Mouse (Mus musculus) inflammation-experienced regulatory T-cells, adult 6 months (primary cell): ENCODE results near the gene Zfp646. TPM values are rescaled to one million over a fixed set of nuclear protein-coding genes. Genes with fewer than 3 reads are reported as not detected.
"Not testable (repeated sequence)": the region's sequence is repeated elsewhere in the genome, so short reads cannot be mapped to it uniquely, and the experiment has no call there.

Source experiments
- ATAC-seq: one replicate; pipeline ENCODE4 v1.8.0; 2017
- polyA plus RNA-seq, 3 experiments: library from polyadenylated mRNA; unstranded; fragments of 100-300 nt; shearing (Covaris generic); gene quantifications; one replicate each; pipeline ENCODE4 v1.2.1; 2017

Gene Zfp646
- 10 to 100 TPM; 17.4 to 29.8 (median 23.1) TPM for polyA plus RNA-seq

DNA sequence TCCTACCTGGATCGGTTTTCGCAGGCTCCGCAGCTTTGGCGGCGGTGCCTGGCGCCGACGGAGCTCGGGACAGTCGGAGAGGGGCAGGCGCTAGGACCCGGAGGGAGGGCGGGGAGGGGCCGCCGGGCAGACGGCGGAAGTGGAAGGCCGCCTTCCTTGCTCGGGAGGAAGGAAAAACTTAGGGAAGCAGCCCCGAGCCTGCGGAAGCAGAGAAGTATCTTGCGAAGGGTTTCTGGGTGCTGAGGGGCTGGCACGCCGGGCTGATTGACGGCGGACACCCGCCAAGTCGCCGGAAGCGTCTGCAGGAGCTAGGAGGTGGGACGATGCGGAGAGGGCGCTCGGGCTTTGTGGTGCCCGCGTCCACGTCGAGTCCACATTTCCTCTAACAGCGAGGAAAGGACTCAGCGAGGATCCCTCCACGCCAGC, at the start of gene Zfp646:
Gene Zfp646, plus strand, starts transcription at position 181 of the 426 bp plus-strand sequence.
- peak; percentile 44 for ATAC-seq

DNA sequence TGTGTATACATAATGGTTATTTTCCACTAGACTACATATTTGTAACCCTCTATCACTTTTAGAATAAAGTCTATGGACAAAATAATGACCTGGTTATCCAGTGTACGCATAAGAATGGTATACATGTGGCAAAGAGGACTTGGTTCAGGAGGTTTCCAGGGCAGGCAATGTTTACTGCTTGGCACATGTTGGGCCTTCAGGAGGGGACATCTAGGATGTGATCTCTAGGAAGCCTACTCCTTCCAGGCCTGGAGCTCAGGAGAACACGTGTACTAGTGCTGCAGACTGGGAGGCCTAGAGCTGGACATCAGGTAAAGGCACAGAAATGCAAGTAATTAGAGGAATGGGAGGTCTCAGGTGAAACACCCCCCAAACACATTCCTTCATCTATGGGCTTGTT, 40.5 kb upstream of the Zfp646 start:
- ATAC-seq, result no peak

DNA sequence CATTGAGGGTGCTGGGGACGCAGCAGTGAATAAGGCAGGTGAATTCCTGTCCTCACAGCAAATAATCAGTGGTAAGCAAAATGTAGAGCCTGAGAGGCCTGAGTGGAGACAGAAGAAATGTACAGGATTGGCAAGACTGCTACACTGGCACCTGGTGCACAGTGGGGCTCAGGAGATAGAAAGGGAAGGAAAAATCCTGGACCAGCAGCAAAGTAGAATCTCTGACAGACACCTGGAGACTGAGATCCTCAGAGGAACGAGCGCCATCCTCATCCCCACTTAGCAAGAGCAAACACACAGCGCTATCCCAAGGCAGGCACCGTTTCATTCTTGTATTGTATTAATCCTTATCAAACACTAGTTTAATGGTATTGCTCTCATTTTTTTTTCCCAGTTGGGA, 38.5 kb upstream of the Zfp646 start:
- no peak for ATAC-seq

DNA sequence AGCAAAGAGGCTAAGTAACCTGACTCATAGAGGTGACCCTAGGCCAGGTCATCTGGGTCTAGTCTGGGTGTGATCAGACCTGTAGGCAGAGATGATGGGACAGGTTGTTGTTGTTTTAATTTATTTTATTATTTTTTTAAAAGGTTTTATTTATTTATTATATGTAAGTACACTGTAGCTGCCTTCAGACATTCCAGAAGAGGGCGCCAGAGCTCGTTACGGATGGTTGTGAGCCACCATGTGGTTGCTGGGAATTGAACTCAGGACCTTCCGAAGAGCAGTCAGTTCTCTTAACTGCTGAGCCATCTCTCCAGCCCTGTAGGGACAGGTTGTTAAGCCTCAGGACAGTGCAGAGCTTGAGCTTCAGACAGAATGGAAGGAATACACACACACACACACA, 38.1 kb upstream of the Zfp646 start:
- not testable (repeated sequence) for ATAC-seq

DNA sequence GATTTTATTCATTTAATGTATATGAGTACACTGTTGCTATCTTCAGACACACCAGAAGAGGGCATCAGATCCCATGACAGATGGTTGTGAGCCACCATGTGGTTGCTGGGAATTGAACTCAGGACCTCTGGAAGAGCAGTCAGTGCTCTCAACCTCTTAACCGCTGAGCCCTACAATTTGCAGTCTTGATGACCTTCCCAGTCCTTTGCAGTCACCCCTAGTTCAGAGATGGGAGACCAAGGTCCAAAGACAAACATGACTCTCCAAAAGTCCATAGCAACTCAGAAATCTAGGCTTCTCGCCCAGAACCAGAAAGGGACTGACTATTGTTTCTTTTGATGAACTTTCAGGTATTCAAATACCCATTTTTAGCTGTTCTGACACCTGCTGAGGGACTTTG, 36.0 kb upstream of the Zfp646 start:
- not testable (repeated sequence) for ATAC-seq

DNA sequence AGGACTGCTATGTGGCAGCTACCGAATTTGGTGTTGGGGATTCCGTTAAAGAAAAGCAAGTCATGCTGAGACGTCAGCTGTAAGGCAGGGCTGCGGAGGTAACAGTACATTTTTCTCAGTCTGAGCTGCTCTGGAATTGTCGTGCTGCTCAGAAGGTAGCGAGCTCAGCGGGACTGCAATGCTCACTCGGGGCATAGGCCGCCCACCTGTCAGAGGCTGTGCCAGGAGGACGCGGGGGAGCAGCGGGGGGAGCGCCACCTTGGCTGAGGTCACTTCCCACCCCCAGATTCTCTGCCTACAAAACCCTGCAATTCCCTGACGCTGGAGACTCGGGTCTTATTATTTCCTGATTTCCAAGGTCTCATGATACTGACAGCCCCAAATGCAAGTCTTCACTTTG, 35.1 kb upstream of the Zfp646 start:
- peak; percentile 18 for ATAC-seq

DNA sequence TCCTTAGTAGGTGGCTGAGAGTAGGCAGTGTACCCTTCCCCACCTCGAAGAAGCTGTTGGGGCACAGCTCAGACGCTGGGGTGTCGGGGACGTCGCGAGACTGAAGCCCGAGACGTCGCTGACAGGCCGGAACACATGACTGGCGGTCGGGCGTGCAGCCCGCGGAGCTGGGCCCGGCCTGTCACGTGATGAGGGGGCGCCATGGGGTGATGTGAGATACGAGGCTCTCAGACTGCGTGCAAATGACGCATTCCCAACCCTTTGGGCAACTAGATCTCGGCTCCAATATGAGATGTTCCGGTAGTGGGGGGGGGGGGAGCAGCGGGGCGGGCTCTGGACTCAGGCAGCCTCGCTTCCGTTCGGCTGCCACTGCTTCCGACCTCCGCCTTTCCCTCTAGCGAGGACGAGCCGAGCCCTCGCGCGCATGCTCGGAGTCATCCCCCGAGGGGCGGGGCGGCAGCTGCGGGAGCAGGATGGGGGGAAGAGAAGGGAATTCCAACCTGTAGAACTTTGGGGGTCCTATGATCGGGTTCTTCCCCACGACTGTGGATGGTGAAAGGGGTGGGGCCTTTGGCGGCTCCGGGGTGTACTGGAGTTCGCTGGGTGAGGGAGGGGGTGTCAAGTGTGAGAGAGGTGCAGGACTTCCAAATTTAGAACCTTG, 34.6 kb upstream of the Zfp646 start:
- peak; percentile 83 for ATAC-seq

DNA sequence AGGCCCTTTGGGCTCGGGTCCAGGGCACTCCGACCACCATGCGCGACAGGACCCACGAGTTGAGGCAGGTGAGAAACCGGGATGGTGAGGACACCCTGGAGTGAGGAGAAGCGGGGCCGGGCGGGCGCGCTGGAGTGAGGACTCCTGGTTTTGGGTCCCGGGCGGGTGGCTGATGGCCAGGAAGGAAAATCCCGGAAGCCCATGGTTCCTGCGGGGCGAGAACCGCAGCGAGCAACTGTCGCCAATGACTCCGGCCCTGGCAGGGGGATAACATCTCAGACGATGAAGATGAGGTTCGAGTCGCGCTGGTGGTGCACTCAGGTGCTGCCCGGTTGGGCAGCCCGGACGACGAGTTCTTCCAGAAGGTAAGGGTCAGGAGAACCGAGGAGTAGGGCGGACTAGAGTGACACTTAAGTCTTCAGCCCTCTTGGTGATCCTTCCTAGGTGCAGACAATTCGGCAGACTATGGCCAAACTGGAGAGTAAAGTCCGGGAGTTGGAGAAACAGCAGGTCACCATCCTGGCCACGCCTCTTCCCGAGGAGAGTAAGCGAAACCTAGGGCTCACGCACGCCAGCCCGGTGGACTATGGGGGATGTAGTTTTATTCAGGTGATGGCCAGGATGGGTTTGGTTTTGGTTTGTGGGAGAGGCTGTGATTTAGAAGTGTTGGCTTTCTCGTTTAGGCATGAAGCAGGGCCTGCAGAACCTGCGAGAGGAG, 33.9 kb upstream of the Zfp646 start:
- peak; percentile 63 for ATAC-seq

DNA sequence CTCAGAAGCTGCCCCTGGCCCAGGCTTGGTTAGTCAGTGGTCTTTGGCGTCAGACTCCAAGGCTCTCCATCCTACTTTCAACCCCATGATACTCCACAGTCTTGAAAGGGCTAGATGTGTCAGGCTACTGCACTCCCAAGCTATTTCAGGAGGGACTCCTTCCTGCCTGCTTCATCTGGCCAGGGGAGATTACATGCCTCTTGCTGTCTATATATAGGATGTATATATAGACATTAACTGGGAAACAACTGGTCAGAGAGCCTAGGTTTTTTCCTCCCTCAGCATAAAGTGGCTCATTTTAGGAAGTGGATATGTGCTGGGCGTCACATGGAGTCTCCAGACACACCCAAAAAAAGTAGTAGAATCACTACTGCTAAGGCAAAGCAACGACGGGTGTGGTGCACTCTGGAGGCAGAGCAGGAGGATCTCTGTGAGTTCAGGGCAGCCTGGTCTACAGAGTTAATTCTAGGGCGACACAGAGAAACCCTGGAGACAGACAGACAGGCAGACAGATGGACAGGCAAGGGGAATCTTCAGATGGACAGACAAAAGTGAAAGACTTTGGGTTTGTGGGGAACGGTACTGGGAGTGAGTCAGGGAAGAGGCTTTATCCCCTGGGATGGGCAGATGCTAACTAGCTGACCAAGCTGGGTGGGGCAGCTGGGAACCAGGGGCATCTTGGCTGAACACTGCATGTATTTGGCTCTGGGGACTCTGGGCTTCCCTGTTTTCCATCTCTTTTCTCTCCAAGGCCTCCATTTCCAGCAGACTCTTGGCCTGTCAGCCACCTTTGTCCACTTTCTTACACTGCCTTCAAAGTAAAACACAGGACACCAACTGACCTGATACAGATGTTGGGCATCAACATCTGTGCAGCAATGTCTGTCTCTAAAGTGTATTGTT, 25.8 kb upstream of the Zfp646 start:
- no peak for ATAC-seq

DNA sequence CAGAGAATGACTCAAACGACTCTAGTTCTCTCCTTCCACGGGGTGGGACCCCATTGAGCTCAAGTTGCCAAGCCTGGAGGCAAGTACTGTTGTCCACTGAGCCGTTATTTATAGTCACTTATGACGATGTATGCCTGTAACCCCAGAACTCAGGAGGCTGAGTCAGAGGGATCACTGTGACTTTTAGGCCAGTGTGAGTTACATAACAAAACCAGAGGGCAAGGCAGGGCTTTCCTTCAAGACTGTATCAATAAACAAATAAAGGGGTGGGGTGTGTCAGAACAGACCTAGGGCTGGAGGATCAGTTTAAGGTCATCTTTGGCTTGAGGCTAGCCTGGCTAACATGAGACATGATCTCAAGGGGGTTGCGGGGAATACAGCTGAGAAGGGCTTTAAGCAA, 25.1 kb upstream of the Zfp646 start:
- ATAC-seq, result no peak

DNA sequence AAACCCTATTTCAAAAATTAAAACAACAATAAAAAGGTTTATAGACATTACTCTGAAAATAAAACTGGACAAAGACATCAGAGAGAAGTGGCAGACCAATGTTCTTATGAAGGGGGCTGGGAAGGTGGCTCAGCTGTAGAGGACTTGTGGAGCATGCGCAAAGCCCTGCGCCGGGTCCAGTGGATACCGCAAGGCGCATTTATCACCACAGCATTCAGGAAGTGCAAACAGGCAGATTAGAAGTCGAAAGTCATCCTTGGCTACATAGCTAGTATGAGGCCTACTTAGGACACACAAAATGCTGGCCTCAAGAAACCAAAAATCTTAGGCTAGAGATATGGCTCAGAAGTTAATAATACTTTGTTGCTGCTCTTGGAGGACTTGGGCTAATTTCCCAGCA, 17.8 kb upstream of the Zfp646 start:
- ATAC-seq, result no peak

DNA sequence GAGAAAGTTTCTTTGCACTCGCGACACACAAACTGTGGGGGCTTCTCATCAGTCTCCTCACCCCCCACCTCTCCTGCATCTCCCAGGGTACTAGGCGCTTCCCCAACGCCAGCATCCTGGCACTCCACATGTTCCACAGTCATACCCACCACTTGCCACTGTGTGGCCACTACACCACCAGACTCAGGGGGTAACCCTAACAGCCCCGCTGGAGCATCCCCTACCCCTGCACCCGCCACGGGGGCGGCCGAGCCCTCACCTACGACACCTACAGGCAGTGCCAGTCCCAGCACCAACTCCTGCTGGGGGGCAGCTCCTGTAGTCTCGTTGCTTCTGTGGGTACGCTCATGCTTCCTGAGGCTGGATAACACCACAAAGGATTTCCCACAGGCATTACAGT, 9.6 kb upstream of the Zfp646 start:
- ATAC-seq, result no peak

DNA sequence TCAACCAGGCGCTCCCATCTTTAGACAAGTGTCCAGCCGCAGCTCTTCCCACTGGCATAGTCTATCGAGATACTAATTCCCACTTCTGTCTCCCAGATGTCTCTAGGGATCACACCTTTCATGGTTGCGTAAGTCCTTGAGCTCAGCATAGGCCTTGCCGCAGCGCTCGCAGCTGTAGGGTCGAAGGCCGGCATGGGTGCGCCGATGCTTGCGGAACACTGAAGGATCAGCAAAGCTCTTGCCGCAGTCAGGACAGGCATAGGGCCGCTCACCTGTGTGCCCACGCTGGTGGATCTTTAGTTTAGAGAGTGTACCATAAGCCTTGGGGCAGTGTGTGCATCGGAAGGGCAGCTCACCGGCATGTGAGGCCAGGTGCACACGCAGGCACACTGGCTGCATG, 8.4 kb upstream of the Zfp646 start:
- ATAC-seq, result no peak

DNA sequence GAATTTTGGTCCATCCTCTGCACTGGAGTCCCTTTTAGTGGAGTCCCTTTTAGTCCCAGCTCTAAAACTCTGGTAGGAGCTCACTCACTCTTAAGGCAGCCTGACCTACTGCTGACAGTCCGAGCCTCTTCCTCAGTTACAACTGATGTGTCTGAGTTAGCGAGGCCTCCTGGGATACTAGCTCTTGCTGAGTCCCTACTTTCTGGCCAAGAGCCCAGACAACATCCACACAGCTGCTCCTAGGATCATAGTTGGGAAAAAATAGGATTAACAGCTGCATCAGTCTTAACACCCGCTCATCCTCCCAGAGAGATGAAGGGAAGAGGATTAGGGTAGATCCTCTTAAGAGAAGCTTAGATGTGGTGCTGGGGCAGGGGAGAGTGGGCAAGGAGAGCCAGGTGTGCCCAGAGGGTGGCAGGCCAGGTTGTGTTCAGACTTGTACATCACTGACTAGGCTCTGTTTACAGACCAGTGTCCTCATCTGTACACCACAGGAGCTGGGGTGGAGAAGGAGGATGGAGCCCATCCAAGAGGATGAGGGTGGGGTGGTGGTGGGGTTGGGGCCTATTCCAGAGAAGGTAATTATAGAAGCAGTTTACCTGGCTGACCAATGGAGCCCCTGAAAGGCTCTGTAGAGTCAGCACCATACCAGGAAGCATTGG, 6.7 kb upstream of the Zfp646 start:
- ATAC-seq, result no peak

DNA sequence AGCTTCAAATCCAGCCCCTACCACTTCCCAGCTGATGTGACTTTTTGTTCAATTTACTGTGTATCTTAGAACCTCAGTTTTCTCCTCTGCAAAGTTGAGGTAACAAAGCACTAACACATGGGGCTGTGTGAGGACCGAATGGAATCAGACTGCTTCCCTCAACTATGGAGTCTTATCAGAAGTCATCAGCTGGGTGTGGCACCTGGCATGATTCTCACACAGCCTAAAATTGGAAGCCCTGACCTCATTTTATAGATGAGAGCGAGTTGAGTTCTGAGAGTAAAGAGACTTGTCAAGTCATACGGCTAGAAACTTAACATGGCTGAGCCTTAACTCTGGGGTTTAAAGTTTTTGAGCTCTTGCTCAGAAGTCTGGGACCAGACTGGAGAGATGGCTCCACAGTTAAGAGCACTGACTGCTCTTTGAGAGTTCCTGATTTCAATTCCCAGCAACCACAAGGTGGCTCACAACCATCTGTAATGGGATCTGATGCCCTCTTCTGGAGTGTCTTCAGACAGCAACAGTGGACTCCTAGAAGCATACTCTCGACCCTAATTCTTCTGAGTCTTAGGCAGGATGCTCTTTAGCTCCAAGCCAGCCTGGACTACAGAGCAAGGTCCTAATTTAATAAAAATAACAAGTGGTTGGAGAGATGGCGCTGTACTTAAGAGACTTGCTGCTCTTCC, 5.7 kb upstream of the Zfp646 start:
- ATAC-seq, result no peak

DNA sequence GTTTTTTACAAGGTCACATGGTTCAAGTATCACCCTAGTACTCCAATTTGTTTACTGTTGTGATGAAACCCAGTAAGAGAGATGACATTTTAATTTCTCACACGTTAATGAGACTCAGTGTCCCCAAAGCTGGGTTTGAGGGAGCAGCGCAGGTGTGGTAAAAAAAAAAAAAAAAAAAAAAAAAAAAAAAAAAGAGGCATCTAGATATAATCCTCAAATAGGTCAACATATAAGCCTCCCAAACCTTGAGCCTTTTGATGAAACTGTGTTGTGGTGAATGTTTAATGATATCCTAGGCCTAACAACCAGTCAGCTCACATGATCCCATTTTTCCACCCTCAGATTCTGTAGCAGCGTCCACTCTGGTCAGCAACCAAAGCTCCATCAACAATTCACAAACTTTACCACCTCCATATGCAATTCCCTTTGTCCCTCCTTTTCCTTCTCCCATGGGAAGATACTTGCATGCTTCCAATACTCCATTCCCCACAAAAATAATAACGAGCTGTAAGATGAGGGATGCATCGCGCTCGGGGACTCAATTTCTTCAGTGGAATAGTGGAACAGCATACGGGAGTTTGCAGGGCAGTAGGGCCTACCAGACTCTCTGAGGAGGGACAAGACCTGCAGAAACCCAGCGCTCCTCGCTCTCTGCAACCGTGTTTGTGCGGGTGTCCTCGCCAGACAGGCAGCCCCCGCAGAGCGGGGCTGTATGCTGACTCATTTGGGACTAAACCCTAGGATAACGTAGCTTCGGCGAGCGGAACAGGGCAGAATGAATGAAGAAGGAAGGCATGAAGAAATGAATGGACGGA, 1.0 kb upstream of the Zfp646 start:
- peak; percentile 26 for ATAC-seq

DNA sequence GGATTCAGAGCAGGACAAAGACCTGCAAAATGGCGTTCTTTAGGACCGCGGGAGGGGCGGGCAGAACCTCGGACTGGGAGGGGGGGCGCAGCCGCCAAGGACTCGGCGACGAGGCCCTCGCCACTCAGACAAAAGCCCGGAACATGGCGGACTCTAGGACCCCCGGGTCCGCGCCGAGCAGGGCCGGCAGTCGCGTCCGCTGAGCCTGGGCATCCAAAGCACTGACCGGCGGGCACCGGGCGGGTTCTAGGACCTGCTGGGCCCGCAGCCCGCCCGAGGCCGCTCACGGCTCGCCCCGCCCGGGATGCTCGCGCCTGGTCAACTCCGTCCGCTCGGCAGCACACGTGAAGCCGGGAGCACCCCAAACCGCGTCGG, 407 bp upstream of the Zfp646 start:
- ATAC-seq, result peak; percentile 67

DNA sequence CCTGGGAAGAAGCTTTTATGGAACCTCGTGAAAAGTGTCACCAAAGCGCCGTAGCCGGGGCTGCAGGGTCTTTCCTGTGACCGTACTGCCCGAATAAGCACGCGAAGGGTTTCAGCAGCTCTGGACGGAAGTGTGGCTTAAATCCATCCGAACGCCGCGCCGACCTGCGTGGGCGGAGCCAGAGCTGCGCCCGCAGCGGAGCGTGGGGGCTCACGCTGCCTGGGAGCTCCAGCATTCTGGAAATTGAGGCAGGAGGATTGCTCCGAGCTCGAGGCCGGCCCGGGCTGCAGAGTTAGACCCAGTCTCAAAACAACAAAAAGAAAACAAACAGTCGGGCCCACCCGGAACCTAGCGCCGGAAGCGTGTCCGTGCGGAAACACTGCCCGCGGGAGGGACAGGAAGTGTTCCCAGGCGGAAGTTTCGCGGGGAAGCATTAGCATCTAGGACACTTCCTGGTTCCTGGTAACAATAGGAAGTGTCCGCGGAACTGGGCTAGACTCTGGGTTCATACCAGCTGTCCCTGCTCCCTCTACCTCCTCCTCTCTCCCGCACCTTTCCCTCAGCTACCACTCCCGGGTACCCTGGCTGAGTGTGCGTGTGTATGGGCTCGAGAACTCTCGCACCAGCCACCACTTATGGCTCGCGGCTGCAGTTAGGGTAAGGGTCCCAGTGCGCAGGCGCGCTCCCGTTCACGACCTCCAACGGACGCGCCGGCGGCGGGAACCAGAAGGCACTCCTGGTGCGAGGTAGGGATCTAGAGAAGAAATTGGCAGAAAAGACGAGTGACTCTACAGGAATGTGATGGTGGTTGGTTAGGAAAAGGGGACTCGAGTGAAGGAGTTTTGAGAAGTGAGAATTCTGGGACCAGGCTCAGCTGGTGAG, 687 bp downstream of the Zfp646 start, which contains the start of gene Zfp668:
Gene Zfp668, minus strand, starts transcription at position 362 of the 882 bp plus-strand sequence.
- ATAC-seq, result peak; percentile 36

DNA sequence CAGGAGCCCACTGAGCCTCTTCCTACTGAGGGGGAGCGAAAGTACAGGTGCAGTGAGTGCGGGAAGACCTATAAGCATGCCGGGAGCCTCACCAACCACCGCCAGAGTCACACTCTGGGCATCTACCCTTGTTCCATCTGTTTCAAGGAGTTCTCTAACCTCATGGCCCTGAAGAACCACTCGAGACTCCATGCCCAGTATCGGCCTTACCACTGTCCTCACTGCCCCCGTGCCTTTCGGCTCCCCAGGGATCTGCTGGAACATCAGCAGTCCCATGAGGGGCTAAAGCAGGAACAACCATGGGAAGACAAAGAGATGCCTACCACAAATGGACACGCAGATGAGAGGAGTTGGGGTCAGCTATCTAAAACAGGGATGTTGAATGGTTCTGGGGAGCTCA, 3.3 kb downstream of the Zfp646 start:
- no peak for ATAC-seq

DNA sequence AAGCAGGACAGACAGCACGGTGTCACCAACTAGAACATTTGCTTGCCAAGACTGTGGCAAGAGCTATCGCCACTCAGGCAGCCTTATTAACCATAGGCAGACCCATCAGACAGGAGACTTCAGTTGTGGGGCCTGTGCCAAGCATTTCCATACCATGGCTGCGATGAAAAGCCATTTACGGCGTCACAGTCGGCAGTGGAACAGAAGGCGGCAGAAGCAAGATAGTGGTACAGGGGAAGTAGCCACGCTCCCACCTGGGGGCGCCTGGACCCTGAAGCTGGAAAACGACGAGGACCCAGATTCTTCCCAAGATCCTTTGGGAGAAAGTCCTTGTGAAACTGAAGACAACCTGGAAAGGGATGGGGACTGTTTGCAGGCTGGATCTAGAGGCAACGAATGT, 4.4 kb downstream of the Zfp646 start:
- no peak for ATAC-seq
